Mouse (Mus musculus) liver, postnatal 0 days (tissue): ENCODE results near the gene AI837181. TPM values are rescaled to one million over a fixed set of nuclear protein-coding genes. Genes with fewer than 3 reads are reported as not detected.

Source experiments
- ATAC-seq: fragments of 200-750 bp; cut with Nextera tagmentation; 2 replicates; pipeline ENCODE4 v1.8.0; 2017; ENCODE audit warnings: mild to moderate bottlenecking, moderate library complexity
- DNase-seq: peaks from one replicate; pipeline ENCODE4 v3.0.0-alpha.2; 2016
- H3K27ac ChIP-seq: fragments of 300-500 bp; sonication (generic); 2 replicates; pipeline ENCODE4 v1.5.1; 2014; ENCODE audit warnings: antibody characterized with exemption, moderate library complexity, mild to moderate bottlenecking, low read depth
- H3K27me3 ChIP-seq: fragments of 300-500 bp; sonication (generic); 2 replicates; pipeline ENCODE4 v1.6.1; 2014; ENCODE audit warnings: low read length, control low read depth, mixed read lengths; ENCODE audit not compliant: insufficient read depth
- H3K36me3 ChIP-seq: fragments of 300-500 bp; sonication (generic); replicated peaks from 2 replicates; pipeline ENCODE4 v1.6.1; 2014; ENCODE audit warnings: mild to moderate bottlenecking, control low read depth, low read length, moderate library complexity, mixed read lengths; ENCODE audit not compliant: insufficient read depth
- H3K4me1 ChIP-seq: fragments of 300-500 bp; sonication (generic); 2 replicates; pipeline ENCODE4 v1.6.1; 2014; ENCODE audit warnings: antibody characterized with exemption, mild to moderate bottlenecking, control low read depth; ENCODE audit not compliant: insufficient read depth
- H3K4me2 ChIP-seq: fragments of 300-500 bp; sonication (generic); 2 replicates; pipeline ENCODE4 v1.6.1; 2014; ENCODE audit warnings: low read depth, mild to moderate bottlenecking, low read length, moderate library complexity, mixed read lengths
- H3K4me3 ChIP-seq: fragments of 300-500 bp; sonication (generic); 2 replicates; pipeline ENCODE4 v1.5.1; 2014; ENCODE audit warnings: low read depth, low read length
- H3K9ac ChIP-seq: fragments of 300-500 bp; sonication (generic); replicated peaks from 2 replicates; pipeline ENCODE4 v1.6.1; 2014; ENCODE audit warnings: mild to moderate bottlenecking, moderate library complexity
- H3K9me3 ChIP-seq: fragments of 300-500 bp; sonication (generic); 2 replicates; pipeline ENCODE4 v1.6.1; 2016; ENCODE audit warnings: mild to moderate bottlenecking, control low read depth, low read length, mixed read lengths
- CTCF ChIP-seq: sonication (generic); IDR thresholded peaks from 2 replicates; pipeline ENCODE4 v1.5.1; 2016; ENCODE audit warnings: antibody characterized with exemption, low read depth
- EP300 ChIP-seq: IDR thresholded peaks from 2 replicates; pipeline ENCODE4 v1.6.1; 2016; ENCODE audit warnings: antibody characterized with exemption, low read depth, mild to moderate bottlenecking
- WGBS: fragments of 180-500 bp; shearing (Covaris S2); extraction: QIAGEN DNeasy Blood & Tissue Kit; methylation state at CpG from one replicate; pipeline ENCODE4 v1.1.7; 2014; ENCODE audit not compliant: insufficient replicate concordance; 5-methylcytosine and 5-hydroxymethylcytosine counted together
- polyA plus RNA-seq: library from polyadenylated mRNA; unstranded; fragments of >200 nt; fragmentation: Nextera tagmentation; extraction: Ambion mirVana; gene quantifications from 2 replicates; pipeline ENCODE4 v1.2.1, GENCODE M21; 2015

AI837181 gene
- polyA plus RNA-seq, 1 experiment from 2014 or later = 15.8 TPM

- ATAC-seq = no peak
Observed at GRCm38 (mm10) chr19:5468374-5468773, 43.4 kb downstream of the AI837181 start, which contains the start of gene Ctsw. Ctsw (minus strand) TSS chr19:5468507.

DNA sequence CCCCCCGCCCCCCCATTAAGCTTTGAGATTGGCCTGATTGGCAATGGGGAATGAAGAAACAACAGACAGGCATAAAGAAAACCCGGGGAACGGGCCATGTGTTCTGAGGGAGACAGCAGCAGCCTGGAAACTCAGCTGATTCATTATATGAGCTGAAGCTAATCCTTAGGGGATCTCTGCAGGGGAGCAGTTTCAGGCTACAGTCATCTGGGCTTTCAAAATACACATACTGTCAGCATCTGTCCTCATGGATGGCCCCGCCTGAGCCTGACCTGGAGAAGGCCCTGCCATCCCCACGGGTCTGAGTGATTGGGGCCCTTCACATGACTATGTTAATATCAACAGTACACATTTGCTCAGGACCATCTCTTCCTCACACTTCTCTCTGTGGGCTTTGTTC lies 46.9 kb downstream of the AI837181 start:
- H3K4me1 ChIP-seq = 0 out of 2 replicates have a peak, but pooled peaks cover 3% of the 10 kb centered on the region
- no peak for DNase-seq
- WGBS = 60% methylated on average over 5 of the region's 5 CpGs
- H3K27me3 ChIP-seq = peaks cover 23% of the 10 kb centered on the region
- ATAC-seq = no peak
- no peak overlapping the region for H3K9ac ChIP-seq
- TF ChIP-seq CTCF (no peak), EP300 (no peak)
- H3K36me3 ChIP-seq = no peaks in the 10 kb centered on the region
- H3K4me2 ChIP-seq = no peak overlapping the region
- no peak overlapping the region for H3K27ac ChIP-seq
- no peaks in the 10 kb centered on the region for H3K9me3 ChIP-seq
- no peak overlapping the region for H3K4me3 ChIP-seq

More at GRCm38 (mm10) chr19:5468374-5468773, 43.4 kb downstream of the AI837181 start, which contains the start of gene Ctsw:
- H3K4me3 ChIP-seq = no peak within 1 kb of the TSS
- no peak for DNase-seq
- H3K36me3 ChIP-seq = peaks cover 25% of the 10 kb centered on the region
- H3K27me3 ChIP-seq = no peaks in the 10 kb centered on the region
- no peak within 1 kb of the TSS for H3K4me2 ChIP-seq
- no peaks in the 10 kb centered on the region for H3K4me1 ChIP-seq
- H3K9me3 ChIP-seq = no peaks in the 10 kb centered on the region
- TF ChIP-seq EP300 = no peak
- TF ChIP-seq CTCF = no peak
- H3K27ac ChIP-seq = no peak within 1 kb of the TSS
- H3K9ac ChIP-seq = no peak within 1 kb of the TSS
- 39% methylated on average over 5 of the region's 5 CpGs for WGBS

DNA sequence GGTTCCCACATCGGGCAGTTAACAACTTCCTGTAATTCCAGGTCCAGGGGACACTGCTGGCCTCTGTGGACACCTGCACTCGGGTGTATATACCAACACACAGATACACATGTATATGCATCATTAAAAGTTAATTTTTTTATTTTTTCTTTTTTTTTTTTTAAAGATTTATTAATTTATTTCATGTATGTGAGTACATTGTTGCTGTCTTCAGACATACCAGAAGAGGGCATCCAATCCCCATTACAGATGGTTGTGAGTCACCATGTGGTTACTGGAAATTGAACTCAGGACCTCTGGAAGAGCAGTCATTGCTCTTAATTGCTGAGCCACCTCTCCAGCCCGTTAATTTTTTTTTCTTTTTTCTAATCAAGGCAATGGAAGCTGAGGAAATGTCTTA lies 47.9 kb downstream of the AI837181 start:
- WGBS = 70% methylated on average over 3 of the region's 3 CpGs
- H3K4me3 ChIP-seq = no peak overlapping the region
- no peaks in the 10 kb centered on the region for H3K9me3 ChIP-seq
- no peak overlapping the region for H3K27ac ChIP-seq
- peaks cover 23% of the 10 kb centered on the region for H3K27me3 ChIP-seq
- 0 out of 2 replicates have a peak, but pooled peaks cover 3% of the 10 kb centered on the region for H3K4me1 ChIP-seq
- no peak overlapping the region for H3K4me2 ChIP-seq
- DNase-seq = no peak
- no peak overlapping the region for H3K9ac ChIP-seq
- TF ChIP-seq EP300 (no peak), CTCF (peak; percentile 41)
- H3K36me3 ChIP-seq = no peaks in the 10 kb centered on the region
- ATAC-seq = no peak

DNA sequence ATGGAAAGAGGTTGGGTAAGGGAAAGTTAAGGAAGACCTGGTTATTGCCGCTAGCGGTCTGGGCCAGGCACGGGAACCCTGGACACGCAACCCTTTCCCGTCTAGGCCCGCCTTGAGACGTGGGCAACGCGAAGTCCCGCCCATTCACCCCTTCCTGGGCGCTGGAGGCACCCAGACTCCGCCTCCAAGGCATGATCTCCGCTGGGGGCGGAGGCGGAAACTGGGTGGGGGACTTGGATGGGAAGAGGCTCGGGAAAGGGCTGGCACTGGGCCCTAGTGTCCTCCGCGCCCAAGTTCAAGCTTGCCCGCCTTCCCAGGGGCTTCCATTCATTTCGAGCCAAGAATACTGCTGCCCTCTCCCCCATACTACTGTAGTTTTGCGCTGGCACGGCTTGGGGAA lies 48.8 kb downstream of the AI837181 start, which contains the start of gene Efemp2:
TSS of gene Efemp2 (plus strand) at position 235 of the 400 bp plus-strand sequence.
- Histone ChIP-seq H3K36me3 (no peaks in the 10 kb centered on the region), H3K4me2 (peak within 1 kb of the TSS; percentile 78), H3K27me3 (peaks cover 23% of the 10 kb centered on the region), H3K9me3 (no peaks in the 10 kb centered on the region), H3K4me3 (peak within 1 kb of the TSS; percentile 45), H3K9ac (peak within 1 kb of the TSS; percentile 49), H3K4me1 (0 out of 2 replicates have a peak, but pooled peaks cover 3% of the 10 kb centered on the region), H3K27ac (peak within 1 kb of the TSS; percentile 12; the same call in 1 of the 2 replicates)
- ATAC-seq (peak; percentile 61), DNase-seq (peak; percentile 71)
- 5% methylated on average over 22 of the region's 22 CpGs for WGBS
- TF ChIP-seq CTCF (no peak), EP300 (no peak)

DNA sequence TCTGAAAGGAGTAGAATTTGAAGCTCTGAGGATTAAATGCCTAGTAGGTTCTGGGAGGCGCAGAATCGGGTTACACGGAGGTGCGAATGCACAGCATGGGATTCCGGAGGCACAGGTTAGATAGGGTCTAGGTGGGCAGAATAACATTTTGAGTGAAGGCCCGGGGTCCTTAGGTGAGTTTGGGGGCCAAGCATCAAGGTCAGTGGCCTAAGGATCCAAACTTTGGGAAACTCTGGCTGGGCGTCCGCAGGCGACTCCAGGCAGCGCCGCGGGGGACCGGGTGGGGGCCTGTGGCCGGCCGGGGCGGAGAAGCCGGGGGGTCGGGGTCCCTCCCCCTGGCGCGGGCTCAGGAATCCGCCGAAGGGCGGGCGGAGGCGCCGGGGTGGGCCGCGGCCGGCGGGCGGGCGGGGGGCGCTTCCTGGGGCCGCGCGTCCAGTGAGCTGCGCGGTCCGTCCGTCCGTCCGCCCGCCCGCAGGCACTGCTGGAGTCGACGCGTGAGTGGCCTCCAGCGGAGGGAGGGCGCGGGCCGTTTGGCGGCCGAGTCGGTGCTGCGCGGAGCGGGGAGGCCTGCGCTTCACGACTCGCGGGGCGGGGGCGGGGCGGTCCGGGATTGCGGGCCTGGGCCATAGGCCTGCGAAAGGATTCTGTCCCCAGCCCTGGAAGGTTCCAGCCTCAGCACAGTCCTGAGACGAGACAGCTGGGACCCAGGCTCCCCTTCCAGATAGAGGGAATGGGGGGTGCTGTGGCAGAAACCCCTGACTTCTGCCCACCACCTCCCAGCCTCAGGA lies 49.5 kb downstream of the AI837181 start:
- Histone ChIP-seq H3K4me1 (0 out of 2 replicates have a peak, but pooled peaks cover 3% of the 10 kb centered on the region), H3K4me2 (peak overlapping the region; percentile 78), H3K27me3 (peaks cover 23% of the 10 kb centered on the region), H3K27ac (peak overlapping the region; percentile 12; the same call in 1 of the 2 replicates), H3K4me3 (peak overlapping the region; percentile 45), H3K9me3 (no peaks in the 10 kb centered on the region), H3K9ac (peak overlapping the region; percentile 49), H3K36me3 (no peaks in the 10 kb centered on the region)
- DNase-seq (peak; percentile 35), ATAC-seq (peak; percentile 59)
- TF ChIP-seq CTCF (no peak), EP300 (no peak)
- 3% methylated on average over 28 of the region's 68 CpGs for WGBS

GRCm38 (mm10) chr19:5475069-5475714 lies 50.2 kb downstream of the AI837181 start:
- peak overlapping the region; percentile 49 for H3K9ac ChIP-seq

More at GRCm38 (mm10) chr19:5475069-5475714, 50.2 kb downstream of the AI837181 start:
- 0 out of 2 replicates have a peak, but pooled peaks cover 3% of the 10 kb centered on the region for H3K4me1 ChIP-seq
- H3K27ac ChIP-seq = 0 out of 2 replicates have a peak overlapping the region, but pooled peaks have one; percentile 12
- ATAC-seq (peak; percentile 9; the same call in 1 of the 2 replicates), DNase-seq (no peak)
- H3K4me3 ChIP-seq = peak overlapping the region; percentile 45
- TF ChIP-seq CTCF (no peak), EP300 (no peak)
- H3K9me3 ChIP-seq = no peaks in the 10 kb centered on the region
- H3K4me2 ChIP-seq = peak overlapping the region; percentile 78
- H3K36me3 ChIP-seq = no peaks in the 10 kb centered on the region
- peaks cover 23% of the 10 kb centered on the region for H3K27me3 ChIP-seq
- WGBS = 41% methylated on average over 13 of the region's 13 CpGs

Other genes starting within 250 kb of the AI837181 start
- gene Pacs1, start 152.0 kb upstream of the AI837181 start, polyA plus RNA-seq = 2.6 and 3.3 TPM in 2 replicates
- gene Sf3b2, start 129.7 kb upstream of the AI837181 start, polyA plus RNA-seq = 80.7 and 93.7 TPM in 2 replicates
- not detected in 2 replicates for gene Gal3st3, start 126.8 kb upstream of the AI837181 start, polyA plus RNA-seq
- not detected in 2 replicates for gene Catsper1, start 89.4 kb upstream of the AI837181 start, polyA plus RNA-seq
- not detected in 2 replicates for gene Cst6, start 75.6 kb upstream of the AI837181 start, polyA plus RNA-seq
- gene Eif1ad, start 58.4 kb upstream of the AI837181 start, polyA plus RNA-seq = 19.3 and 25.0 TPM in 2 replicates
- gene Banf1, start 58.0 kb upstream of the AI837181 start, polyA plus RNA-seq = 158 and 164 TPM in 2 replicates
- gene Sart1, start 36.4 kb upstream of the AI837181 start, polyA plus RNA-seq = 20.8 and 24.0 TPM in 2 replicates
- gene Tsga10ip, start 22.6 kb upstream of the AI837181 start, polyA plus RNA-seq = 0.14 TPM in 1 of 2 replicates, not detected in the other
- gene Drap1, start 165 bp upstream of the AI837181 start, polyA plus RNA-seq = 71.5 and 74.2 TPM in 2 replicates
- gene Fosl1, start 22.4 kb downstream of the AI837181 start, polyA plus RNA-seq = not detected in 2 replicates
- 1.6 and 2.1 TPM in 2 replicates for gene Ccdc85b, start 32.8 kb downstream of the AI837181 start, polyA plus RNA-seq
- gene Fibp, start 35.5 kb downstream of the AI837181 start, polyA plus RNA-seq = 35.6 and 35.7 TPM in 2 replicates
- gene Ctsw, start 43.4 kb downstream of the AI837181 start, polyA plus RNA-seq = 1.4 and 1.9 TPM in 2 replicates
- 8.1 and 9.2 TPM in 2 replicates for gene Efemp2, start 48.8 kb downstream of the AI837181 start, polyA plus RNA-seq
- gene Mus81, start 63.3 kb downstream of the AI837181 start, polyA plus RNA-seq = 8.6 and 11.9 TPM in 2 replicates
- 841 and 843 TPM in 2 replicates for gene Cfl1, start 65.3 kb downstream of the AI837181 start, polyA plus RNA-seq
- not detected in 2 replicates for gene 1700020D05Rik, start 78.6 kb downstream of the AI837181 start, polyA plus RNA-seq
- 2.6 and 3.0 TPM in 2 replicates for gene Snx32, start 85.4 kb downstream of the AI837181 start, polyA plus RNA-seq
- 0.06 TPM in 1 of 2 replicates, not detected in the other for gene Ovol1, start 135.5 kb downstream of the AI837181 start, polyA plus RNA-seq
- gene Ap5b1, start 142.9 kb downstream of the AI837181 start, polyA plus RNA-seq = 3.1 and 3.4 TPM in 2 replicates
- gene Rnaseh2c, start 176.7 kb downstream of the AI837181 start, polyA plus RNA-seq = 78.4 and 79.1 TPM in 2 replicates
- gene Kat5, start 185.1 kb downstream of the AI837181 start, polyA plus RNA-seq = 15.1 and 15.8 TPM in 2 replicates
- 21.3 and 22.6 TPM in 2 replicates for gene Rela, start 212.3 kb downstream of the AI837181 start, polyA plus RNA-seq
- 14.1 and 15.3 TPM in 2 replicates for gene Sipa1, start 238.6 kb downstream of the AI837181 start, polyA plus RNA-seq